Mouse (Mus musculus) cerebellum, adult 2 months (tissue): ENCODE measurements around the gene Smim24.

Experiments
- CTCF ChIP-seq: fragments of 200-500 bp; IDR thresholded peaks from 2 replicates; pipeline ENCODE4 v1.5.1; 2011; ENCODE audit warnings: low read depth, mild to moderate bottlenecking, control low read depth, low read length, moderate library complexity, borderline replicate concordance; ENCODE audit not compliant: insufficient read depth
- POLR2A ChIP-seq: fragments of 200-500 bp; IDR thresholded peaks from 2 replicates; pipeline ENCODE4 v1.6.1; 2011; ENCODE audit warnings: low read length, control low read depth, borderline replicate concordance; ENCODE audit not compliant: insufficient read depth

GRCm38 (mm10) chr10:81388505-81389055 lies 4.3 kb upstream of the Smim24 start, which contains the start of gene Gm48552:
- TF ChIP-seq POLR2A (no peak), CTCF (no peak)
